Mouse (Mus musculus): Measurements from ENCODE around the gene Lamc1. TPM values are rescaled to one million over a fixed set of nuclear protein-coding genes. Genes with fewer than 3 reads are reported as not detected.
"Not testable (repeated sequence)": the region's sequence is repeated elsewhere in the genome, so short reads cannot be mapped to it uniquely, and the experiment has no call there.

The Lamc1 gene
- total RNA-seq, 2 experiments from 2014 or later: 217 to 268 TPM

DNA sequence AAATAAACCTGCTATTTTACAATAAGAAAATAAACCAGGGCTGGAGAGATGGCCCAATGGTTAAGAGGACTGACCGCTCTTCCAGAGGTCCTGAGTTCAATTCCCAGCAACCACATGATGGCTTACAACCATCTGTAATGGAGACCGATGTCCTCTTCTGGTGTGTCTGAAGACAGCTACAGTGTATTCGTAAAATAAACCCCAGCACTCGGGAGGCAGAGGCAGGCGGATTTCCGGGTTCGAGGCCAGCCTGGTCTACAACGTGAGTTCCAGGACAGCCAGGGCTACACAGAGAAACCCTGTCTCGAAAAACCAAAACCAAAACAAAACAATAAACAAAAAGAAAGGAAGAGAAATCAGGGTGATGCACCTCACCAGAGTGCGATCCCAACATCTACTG lies 2.9 kb upstream of the Lamc1 start:
- DNase-seq; intact Hi-C loops (cut with DNase I; ENCODE audit: low total_unique reads): not testable (repeated sequence)

DNA sequence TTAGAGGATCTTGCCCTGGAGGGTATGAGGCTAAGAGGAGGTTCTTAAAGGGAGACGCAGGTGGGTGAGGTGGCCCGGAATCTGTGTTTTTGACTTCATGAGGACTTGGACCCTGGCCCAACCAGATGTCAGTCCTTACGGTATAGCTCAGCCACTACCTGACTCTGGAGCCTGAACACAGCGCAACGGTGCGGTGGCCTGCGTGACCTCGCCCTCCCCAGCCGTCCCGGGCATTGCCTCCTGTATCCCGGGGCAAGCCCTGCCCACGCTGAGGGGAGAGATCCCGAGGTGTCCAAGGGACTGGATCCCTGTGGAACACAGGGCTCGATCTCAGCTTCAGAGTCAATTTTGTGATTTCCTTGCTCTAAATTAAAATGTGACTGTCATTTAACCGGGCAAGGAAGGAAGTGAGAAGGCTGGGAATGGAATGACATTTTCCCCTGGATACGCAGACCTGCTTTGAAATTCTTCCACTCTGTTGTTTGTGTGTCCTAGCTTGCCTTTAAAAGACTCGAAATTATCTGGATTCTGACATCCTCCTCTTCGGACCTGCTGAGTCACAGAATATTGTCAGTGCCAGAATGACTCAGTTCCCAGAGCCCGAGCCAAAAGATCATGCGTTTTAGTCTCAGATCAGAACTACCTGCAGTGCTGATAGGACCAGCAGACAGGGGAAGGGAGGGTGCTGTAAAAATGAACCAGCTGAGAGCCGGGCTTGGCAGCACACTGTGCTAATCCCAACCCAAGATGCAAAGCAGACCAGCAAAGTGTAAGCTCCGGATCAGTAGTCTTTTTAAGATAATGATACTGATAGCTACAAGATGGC lies 923 bp upstream of the Lamc1 start:
- intact Hi-C loops (cut with DNase I; ENCODE audit: low total_unique reads): no loop called here
- peak; percentile 61 for DNase-seq

DNA sequence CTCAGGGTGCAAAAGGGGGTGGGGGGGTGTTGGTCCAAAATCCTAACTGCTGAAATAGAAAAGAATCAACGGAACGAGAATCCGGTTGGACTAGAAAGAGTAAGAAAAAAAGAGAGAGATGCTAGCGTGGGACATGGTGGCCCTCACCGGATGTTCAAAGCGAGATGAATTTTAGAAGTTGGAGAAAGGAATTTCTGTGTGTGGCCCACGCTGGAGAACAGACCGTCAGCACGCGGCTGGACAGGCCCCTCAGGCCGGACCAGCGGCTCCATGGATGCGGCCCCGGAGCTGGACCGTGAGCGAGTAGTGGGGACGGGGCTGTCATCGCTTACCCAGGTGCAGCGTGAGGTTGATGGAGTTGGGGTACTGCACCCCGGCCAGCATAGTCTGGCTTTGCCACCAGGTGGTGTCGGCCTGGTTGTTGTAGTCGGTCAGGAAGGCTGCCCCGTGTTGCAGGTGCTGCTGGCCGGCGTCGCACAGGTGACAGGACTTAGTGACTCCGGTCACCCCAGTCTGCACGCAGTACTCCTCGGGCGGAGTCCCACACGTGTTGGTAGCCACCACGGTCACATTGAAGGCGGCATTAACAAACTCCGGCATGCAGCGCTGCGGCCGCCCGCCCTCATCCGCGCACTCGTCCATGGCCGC lies 666 bp downstream of the Lamc1 start:
- intact Hi-C loops (cut with DNase I; ENCODE audit: low total_unique reads): no loop called here
- DNase-seq: peak; percentile 53

GRCm38 (mm10) chr1:153331206-153331605 lies 1.4 kb downstream of the Lamc1 start:
- no peak for DNase-seq
- intact Hi-C loops (cut with DNase I; ENCODE audit: low total_unique reads): no loop called here

DNA sequence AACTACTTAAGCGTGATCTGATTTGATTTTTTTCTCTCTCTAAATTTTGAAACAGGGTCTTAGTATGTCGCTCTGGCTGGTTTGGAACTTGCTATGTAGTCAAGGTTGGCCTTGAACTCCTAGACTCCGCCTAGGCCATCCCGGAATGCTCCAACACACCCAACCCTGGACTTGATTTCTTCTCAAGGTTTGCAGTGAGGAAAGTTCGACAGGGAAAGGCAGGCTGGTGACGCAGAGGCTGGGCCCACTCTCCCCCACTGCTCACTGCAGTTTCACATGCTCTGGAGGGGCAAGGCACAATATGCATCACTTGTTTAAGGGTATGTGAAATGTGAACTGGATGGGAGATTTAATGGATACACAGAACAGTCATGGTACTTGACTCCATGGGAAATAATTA lies 3.3 kb downstream of the Lamc1 start:
- DNase-seq: no peak
- intact Hi-C loops (cut with DNase I; ENCODE audit: low total_unique reads): loop anchor here (10.0 kb wide), 1 partner anchor 55 kb away; no protein-coding TSS in a partner anchor

- DNase-seq: no peak
- intact Hi-C loops (cut with DNase I; ENCODE audit: low total_unique reads): loop anchor here (10.0 kb wide), 1 partner anchor 58 kb away; no protein-coding TSS in a partner anchor
Observed at GRCm38 (mm10) chr1:153327063-153327462, 5.5 kb downstream of the Lamc1 start.

DNA sequence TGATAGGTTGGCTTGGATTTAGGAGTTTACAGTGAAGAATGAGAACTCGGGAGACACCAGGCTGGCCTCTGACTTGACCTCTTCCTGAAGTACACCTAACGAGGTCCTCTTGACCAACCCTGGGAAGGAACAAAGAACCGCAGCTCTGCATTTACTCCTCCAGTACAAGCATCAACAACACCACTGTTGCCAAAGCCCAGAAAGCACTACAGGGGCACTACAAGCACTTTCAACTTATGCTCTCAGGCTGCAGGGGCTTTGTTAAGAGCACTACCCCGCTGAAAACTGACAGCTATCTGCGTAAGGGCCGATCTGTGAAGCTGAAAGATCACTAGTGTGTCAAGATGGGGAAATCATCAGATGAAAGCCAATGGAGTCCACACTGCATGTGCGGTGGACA lies 6.4 kb downstream of the Lamc1 start:
- DNase-seq: no peak
- intact Hi-C loops (cut with DNase I; ENCODE audit: low total_unique reads): loop anchor here (10.0 kb wide), 1 partner anchor 59 kb away; no protein-coding TSS in a partner anchor

- intact Hi-C loops (cut with DNase I; ENCODE audit: low total_unique reads): loop anchor here (10.0 kb wide), 1 partner anchor 63 kb away; no protein-coding TSS in a partner anchor
- no peak for DNase-seq
Observed at GRCm38 (mm10) chr1:153321404-153321803, 11.2 kb downstream of the Lamc1 start.

DNA sequence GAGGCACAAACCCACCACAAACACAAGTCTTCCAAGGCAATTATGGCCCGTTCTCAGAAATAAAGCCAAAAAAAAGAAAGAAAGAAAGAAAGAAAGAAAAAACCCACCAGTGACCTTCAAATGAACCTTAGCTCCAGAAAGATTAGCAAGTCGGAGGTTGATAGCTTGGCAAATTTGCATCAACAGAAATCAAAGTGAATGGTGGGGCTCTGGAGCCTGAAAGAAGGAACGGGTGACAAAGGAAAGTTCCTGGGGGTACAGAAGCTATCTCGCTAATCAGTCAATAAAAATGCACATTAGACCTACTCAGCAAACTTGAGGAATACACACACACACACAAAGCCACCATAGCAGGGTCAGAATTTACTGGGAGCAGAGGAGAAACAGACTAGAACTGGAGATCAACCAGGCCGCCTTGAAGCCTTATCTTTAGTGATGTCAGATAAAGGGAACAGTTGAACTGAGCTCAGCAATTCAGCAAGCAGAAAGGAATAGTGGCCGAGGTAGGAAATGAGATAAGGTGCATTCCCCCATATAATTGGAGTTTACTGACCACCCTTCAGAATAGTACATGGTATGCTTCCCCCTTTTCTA lies 11.9 kb downstream of the Lamc1 start:
- intact Hi-C loops (cut with DNase I; ENCODE audit: low total_unique reads): loop anchor here (10.0 kb wide), 1 partner anchor 64 kb away; no protein-coding TSS in a partner anchor

GRCm38 (mm10) chr1:153320121-153320520 lies 12.5 kb downstream of the Lamc1 start:
- DNase-seq: no peak
- intact Hi-C loops (cut with DNase I; ENCODE audit: low total_unique reads): loop anchor here (10.0 kb wide), 1 partner anchor 65 kb away; no protein-coding TSS in a partner anchor

More for the DNA sequence above, 11.9 kb downstream of the Lamc1 start:
- no peak for DNase-seq

DNA sequence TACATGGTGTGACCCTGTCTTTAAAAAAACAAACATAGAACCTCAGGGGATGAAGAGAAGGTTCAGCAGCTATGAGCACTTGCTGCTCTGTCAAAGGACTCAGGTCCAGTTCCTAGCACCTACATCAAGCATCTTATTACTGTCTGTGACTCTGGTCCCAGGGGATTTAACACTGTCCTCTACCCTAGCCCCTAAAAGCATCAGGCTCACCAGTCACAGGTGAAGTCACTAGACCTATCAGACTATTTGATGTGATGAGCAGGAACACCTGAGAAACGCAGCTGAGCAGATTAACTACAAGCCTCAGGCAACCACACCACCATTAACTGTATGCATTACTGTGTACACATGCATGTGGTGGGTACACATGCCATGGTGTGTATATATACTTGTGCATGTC lies 13.8 kb downstream of the Lamc1 start:
- intact Hi-C loops (cut with DNase I; ENCODE audit: low total_unique reads): no loop called here
- no peak for DNase-seq

DNA sequence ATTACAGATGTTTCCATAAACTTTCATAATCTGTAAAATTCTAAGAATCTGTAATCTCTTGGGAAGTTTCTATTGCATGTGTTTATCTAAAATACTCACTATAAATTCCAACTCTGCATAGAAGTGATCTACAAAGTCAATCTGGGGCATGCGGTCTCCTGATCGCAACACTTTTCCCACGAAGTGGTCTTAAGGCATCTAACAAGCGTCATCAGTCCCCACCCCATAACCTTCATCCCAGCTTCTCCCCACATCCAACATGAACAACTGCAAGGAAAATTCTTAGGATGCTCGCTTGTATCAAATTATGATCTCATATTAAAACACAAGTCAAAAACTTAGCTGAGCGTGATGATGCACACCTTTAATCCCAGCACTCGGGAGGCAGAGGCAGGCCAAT lies 14.3 kb downstream of the Lamc1 start:
- intact Hi-C loops (cut with DNase I; ENCODE audit: low total_unique reads): no loop called here

DNA sequence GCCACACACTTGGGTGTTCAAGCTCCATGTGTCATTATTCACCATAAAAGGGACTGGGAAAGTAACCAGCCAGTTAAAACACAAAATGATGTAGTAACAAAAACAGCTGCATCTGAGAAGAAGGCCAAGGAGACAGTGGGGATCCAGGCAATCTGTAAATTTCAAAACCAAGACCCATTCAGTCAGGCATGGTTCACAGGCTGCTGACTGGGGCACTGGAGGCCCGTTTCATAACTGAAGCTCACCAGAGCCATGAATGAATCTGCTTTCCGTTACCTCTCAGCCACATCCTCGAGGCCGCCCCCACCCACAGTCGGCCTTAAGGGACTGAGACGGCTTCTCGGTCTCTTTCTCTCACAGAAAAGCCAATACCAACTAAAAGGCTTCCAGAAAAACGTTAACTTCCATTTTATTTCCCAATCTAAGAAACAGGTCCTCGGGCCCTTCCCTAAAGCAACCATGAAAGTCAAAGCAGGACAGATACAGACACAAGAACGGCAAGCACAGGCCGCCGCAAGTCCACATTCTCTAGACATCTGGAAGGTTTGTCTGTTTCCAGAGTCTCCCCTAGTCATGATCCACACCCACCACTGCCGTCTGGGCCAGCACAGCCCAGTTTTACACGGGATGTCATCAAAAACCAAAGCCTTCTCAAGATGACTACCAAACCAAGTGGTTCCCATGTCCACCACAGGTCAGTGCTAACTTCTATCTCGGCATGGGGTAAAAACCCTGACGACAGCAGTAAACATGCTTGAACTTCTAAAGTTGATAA lies 14.9 kb downstream of the Lamc1 start:
- intact Hi-C loops (cut with DNase I; ENCODE audit: low total_unique reads): no loop called here
- DNase-seq: peak; percentile 40

More for the DNA sequence above, 14.3 kb downstream of the Lamc1 start:
- no peak for DNase-seq

DNA sequence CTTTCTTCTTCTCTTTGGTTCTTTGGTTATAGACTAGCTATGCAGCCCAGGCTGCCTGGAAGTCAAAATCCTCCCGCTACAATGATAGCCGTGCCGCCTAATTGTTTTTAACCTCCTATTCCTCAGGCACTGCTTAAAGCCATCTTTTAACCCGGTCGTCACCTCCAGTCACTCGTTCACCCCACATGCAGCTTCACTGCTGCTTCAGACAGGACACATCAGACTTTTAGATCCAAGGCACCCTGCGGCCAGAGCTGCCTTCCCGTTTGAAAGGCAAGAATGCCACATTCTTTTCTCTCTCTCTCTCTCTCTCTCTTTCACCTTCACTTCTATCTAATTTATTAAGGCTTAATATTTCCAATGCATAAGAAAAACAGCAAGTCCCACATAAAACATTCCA lies 15.6 kb downstream of the Lamc1 start:
- intact Hi-C loops (cut with DNase I; ENCODE audit: low total_unique reads): no loop called here
- DNase-seq: no peak

GRCm38 (mm10) chr1:153316286-153316685 lies 16.3 kb downstream of the Lamc1 start:
- intact Hi-C loops (cut with DNase I; ENCODE audit: low total_unique reads): no loop called here
- no peak for DNase-seq

- intact Hi-C loops (cut with DNase I; ENCODE audit: low total_unique reads): no loop called here
- DNase-seq: no peak
Observed at GRCm38 (mm10) chr1:153315121-153315520, 17.5 kb downstream of the Lamc1 start.

GRCm38 (mm10) chr1:153312992-153313391 lies 19.6 kb downstream of the Lamc1 start:
- DNase-seq: no peak
- intact Hi-C loops (cut with DNase I; ENCODE audit: low total_unique reads): no loop called here

DNA sequence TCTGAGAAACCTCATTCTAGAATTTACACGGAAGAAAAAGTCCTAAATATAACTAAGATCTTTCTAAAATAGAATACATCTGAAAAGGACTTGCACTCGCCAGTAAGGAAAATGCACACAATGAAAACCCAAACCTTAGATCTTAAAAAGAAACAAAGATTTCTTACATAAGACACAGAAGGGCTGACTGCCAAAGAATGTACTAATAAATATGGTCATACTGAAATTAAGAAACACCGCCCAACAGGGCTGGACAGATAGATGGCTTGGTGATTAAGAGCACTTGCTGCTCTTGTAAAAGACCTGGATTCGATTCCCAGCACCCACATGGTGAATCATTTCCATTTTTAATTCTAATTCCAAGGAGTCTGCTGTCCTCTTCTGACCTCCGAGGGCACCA lies 22.4 kb downstream of the Lamc1 start:
- DNase-seq: no peak
- intact Hi-C loops (cut with DNase I; ENCODE audit: low total_unique reads): no loop called here

GRCm38 (mm10) chr1:153309310-153309709 lies 23.3 kb downstream of the Lamc1 start:
- no peak for DNase-seq
- intact Hi-C loops (cut with DNase I; ENCODE audit: low total_unique reads): no loop called here

GRCm38 (mm10) chr1:153308915-153309296 lies 23.7 kb downstream of the Lamc1 start:
- DNase-seq: peak; percentile 41
- intact Hi-C loops (cut with DNase I; ENCODE audit: low total_unique reads): no loop called here
